Mouse (Mus musculus) embryonic fibroblast, embryonic 13.5 days (primary cell): Measurements from ENCODE around the gene C330007P06Rik.
"Not testable (repeated sequence)": the region's sequence is repeated elsewhere in the genome, so short reads cannot be mapped to it uniquely, and the experiment has no call there.

ENCODE experiments used
- CTCF ChIP-seq: IDR thresholded peaks from 2 replicates; pipeline ENCODE4 v1.5.1; 2011; ENCODE audit warnings: mild to moderate bottlenecking, control low read depth, low read length, moderate library complexity, borderline replicate concordance; ENCODE audit not compliant: insufficient read depth
- POLR2A ChIP-seq: IDR thresholded peaks from 2 replicates; pipeline ENCODE4 v1.6.1; 2011; ENCODE audit warnings: low read depth, mild to moderate bottlenecking, control low read depth, low read length, moderate library complexity

GRCm38 (mm10) chrX:36898931-36899330 lies 25.0 kb upstream of the C330007P06Rik start:
- TF ChIP-seq POLR2A, CTCF: not testable (repeated sequence)
